Mouse (Mus musculus): ENCODE data around the gene Yju2. TPM values are rescaled to one million over a fixed set of nuclear protein-coding genes. Genes with fewer than 3 reads are reported as not detected.

Gene Yju2
- 32.0 TPM for polyA plus RNA-seq (2017; shearing (Covaris generic))

DNA sequence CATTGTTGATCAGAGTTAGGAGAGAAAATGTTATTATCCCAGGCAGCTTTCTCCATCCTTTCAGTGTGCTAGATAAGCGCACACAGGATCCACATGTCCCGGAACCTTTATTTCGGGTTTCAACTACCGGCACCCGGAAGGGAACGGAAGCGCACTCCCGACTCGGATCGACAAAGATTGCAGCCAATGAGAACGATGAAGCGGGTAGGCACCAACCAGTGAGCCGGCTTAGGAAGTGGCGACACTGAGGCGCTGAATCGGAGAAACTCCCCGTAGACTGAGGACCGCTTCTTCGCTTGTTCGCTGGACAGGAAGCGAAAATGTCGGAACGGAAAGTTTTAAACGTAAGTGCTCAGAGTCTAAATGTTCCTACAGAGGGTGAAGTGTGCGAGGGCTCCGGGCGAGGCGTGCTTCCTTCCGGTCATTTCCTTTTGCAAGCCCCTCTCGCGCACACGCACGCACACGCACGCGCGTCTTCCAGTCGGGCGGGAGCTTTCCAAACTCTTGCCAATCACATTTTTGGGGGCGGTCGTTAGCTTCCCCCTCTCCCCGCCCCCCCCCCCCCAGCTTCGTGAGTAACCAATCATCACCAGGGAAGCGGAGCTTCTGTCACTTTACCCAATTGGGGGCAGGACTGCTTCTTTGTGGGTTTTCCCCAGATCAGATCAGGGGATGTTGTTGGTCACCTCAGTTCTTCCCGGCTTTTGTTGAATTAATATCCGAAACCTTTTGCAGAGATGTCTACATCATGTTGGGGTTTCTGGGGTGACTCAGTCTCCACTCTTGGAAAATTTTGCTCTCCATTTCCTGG, at the start of gene Yju2:
Yju2 (plus strand) TSS at position 182 of the 811 bp plus-strand sequence.

GRCm38 (mm10) chr17:55949400-55949799, 9.5 kb upstream of the Yju2 start, which contains the start of gene Zfp119b:
TSS of gene Zfp119b (minus strand) at chr17:55949500.

GRCm38 (mm10) chr17:55952447-55953027, 6.4 kb upstream of the Yju2 start, which contains the start of gene Ebi3:
TSS of gene Ebi3 (plus strand) at chr17:55952640.

GRCm38 (mm10) chr17:55969966-55970891, 11.3 kb downstream of the Yju2 start, which contains the start of gene Shd:
TSS of gene Shd (plus strand) at chr17:55970467.

GRCm38 (mm10) chr17:55986030-55986961, 27.4 kb downstream of the Yju2 start, which contains the start of gene Fsd1:
TSS of gene Fsd1 (plus strand) at chr17:55986509.

DNA sequence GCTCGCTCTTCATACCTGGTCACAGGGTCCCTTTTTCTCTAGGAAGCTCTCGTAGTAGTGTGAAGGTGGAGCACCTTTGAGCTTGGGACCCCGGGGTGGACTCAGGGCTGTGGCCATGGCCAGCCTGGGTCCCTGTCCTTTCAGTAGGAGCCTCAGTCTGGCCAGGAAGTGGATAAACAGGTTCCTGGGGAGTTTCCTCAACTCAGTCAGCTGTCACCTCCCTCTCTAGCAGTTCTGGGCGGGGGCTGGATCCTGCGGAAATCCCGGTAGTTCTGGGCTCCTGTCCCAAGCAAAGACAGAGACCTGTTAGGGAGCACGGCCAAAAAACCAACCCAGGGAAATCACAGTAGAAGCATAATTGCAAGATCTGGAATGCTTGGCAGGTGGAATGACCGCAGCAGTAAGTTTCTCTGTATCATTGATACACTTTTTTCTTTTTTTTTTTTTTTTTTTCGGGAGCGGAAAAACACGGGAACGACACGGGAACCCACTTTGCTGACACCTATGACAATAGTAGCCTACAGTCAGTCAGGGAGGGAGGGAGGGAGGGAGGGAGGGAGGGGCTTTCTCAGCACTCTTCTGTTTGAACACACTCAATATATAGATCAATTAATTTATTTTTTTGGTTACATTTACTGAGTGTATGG, 46.6 kb downstream of the Yju2 start, which contains the start of the genes Stap2 and Mpnd:
Stap2 (minus strand) TSS at position 170 of the 647 bp plus-strand sequence.
Mpnd (plus strand) TSS at position 297 of the 647 bp plus-strand sequence.

Other genes with a start within 250 kb of the Yju2 start
- gene Pot1b, start 246.5 kb upstream of the Yju2 start, polyA plus RNA-seq (2017; shearing (Covaris generic)), result 12.0 TPM
- not detected for gene Adgre4, start 209.1 kb upstream of the Yju2 start, polyA plus RNA-seq (2017; shearing (Covaris generic))
- 17.7 TPM for gene Zfp119a, start 80.2 kb upstream of the Yju2 start, polyA plus RNA-seq (2017; shearing (Covaris generic))
- gene Zfp959, start 67.0 kb upstream of the Yju2 start, polyA plus RNA-seq (2017; shearing (Covaris generic)), result 37.1 TPM
- 6.9 TPM for gene Zfp119b, start 9.6 kb upstream of the Yju2 start, polyA plus RNA-seq (2017; shearing (Covaris generic))
- gene Ebi3, start 6.5 kb upstream of the Yju2 start, polyA plus RNA-seq (2017; shearing (Covaris generic)), result 0.33 TPM
- gene Shd, start 11.4 kb downstream of the Yju2 start, polyA plus RNA-seq (2017; shearing (Covaris generic)), result 1.0 TPM
- gene Fsd1, start 27.4 kb downstream of the Yju2 start, polyA plus RNA-seq (2017; shearing (Covaris generic)), result not detected
- gene Stap2, start 46.5 kb downstream of the Yju2 start, polyA plus RNA-seq (2017; shearing (Covaris generic)), result 2.3 TPM
- 158 TPM for gene Mpnd, start 46.6 kb downstream of the Yju2 start, polyA plus RNA-seq (2017; shearing (Covaris generic))
- gene Sh3gl1, start 77.5 kb downstream of the Yju2 start, polyA plus RNA-seq (2017; shearing (Covaris generic)), result 137 TPM
- 1.3 TPM for gene Chaf1a, start 81.3 kb downstream of the Yju2 start, polyA plus RNA-seq (2017; shearing (Covaris generic))
- gene Ubxn6, start 115.9 kb downstream of the Yju2 start, polyA plus RNA-seq (2017; shearing (Covaris generic)), result 64.9 TPM
- gene Hdgfl2, start 120.5 kb downstream of the Yju2 start, polyA plus RNA-seq (2017; shearing (Covaris generic)), result 113 TPM
- not detected for gene Plin4, start 150.7 kb downstream of the Yju2 start, polyA plus RNA-seq (2017; shearing (Covaris generic))
- gene Plin5, start 158.5 kb downstream of the Yju2 start, polyA plus RNA-seq (2017; shearing (Covaris generic)), result not detected
- not detected for gene Lrg1, start 162.9 kb downstream of the Yju2 start, polyA plus RNA-seq (2017; shearing (Covaris generic))
- gene Sema6b, start 181.2 kb downstream of the Yju2 start, polyA plus RNA-seq (2017; shearing (Covaris generic)), result not detected
- 22.7 TPM for gene Tnfaip8l1, start 203.4 kb downstream of the Yju2 start, polyA plus RNA-seq (2017; shearing (Covaris generic))
- 48.9 TPM for gene Mydgf, start 224.8 kb downstream of the Yju2 start, polyA plus RNA-seq (2017; shearing (Covaris generic))